Mouse (Mus musculus): ENCODE data around the gene Gm9821.

The Gm9821 gene

DNA sequence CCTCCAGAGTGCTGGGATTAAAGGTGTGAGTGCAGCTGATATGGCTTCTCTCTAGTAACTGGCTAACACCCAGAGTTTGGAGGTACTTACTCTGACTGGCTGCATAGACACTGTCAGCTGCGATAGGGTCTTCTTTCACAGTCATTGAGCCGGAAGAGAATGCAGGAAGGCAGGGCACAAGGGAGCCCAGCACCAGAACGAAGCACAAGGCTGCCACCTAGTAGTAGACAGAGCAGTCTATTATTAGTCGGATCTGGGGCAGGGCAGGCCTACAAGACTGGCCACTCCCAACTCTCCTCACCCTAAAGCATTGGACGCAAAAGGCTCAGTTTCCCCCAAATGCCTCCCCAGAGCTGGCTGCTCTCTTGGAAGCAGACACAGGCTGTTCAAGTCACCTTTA lies 40.6 kb downstream of the Gm9821 start:
- TF ChIP-seq GATA4 (IDR thresholded peaks at IDR 0.05; ENCODE audit: insufficient replicate concordance, low read length) = no peak

- TF ChIP-seq GATA4 (IDR thresholded peaks at IDR 0.05; ENCODE audit: insufficient replicate concordance, low read length) = no peak
Measured at GRCm38 (mm10) chr2:91987542-91987941, 42.0 kb downstream of the Gm9821 start.

- TF ChIP-seq GATA4 (IDR thresholded peaks at IDR 0.05; ENCODE audit: insufficient replicate concordance, low read length) = no peak
Measured at GRCm38 (mm10) chr2:91989750-91990149, 44.2 kb downstream of the Gm9821 start.

DNA sequence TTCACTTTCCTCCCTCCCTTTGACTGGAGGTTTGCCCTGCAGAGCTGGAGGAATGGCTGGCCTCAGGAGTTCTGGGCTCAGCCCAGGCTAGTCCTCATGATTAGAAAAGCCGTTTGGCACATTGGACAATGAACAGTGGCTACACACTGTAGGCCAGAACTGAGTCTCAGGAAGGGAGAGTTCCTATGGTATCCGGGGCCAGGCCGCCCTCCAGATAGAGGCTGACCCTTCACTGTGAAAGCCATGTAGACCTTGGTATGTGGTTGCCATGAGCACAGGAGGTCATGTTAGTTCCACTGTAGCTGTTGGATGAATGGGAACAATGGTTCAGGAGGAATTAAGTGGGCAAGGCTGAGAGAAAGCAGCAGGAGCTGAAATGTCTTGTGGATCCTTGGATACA lies 47.9 kb downstream of the Gm9821 start:
- no peak for TF ChIP-seq GATA4 (IDR thresholded peaks at IDR 0.05; ENCODE audit: insufficient replicate concordance, low read length)

GRCm38 (mm10) chr2:91996006-91996405 lies 50.5 kb downstream of the Gm9821 start:
- no peak for TF ChIP-seq GATA4 (IDR thresholded peaks at IDR 0.05; ENCODE audit: insufficient replicate concordance, low read length)

Data from liver, adult (tissue).